Mouse (Mus musculus) heart, adult 2 months (tissue): ENCODE data around the gene Fhl3.

Source experiments
- CTCF ChIP-seq: fragments of 200-600 bp; IDR thresholded peaks from 2 replicates; pipeline ENCODE4 v1.8.1; 2022; ENCODE audit warnings: antibody characterized with exemption, mild to moderate bottlenecking, moderate library complexity
- EP300 ChIP-seq: fragments of 200-500 bp; IDR thresholded peaks from 2 replicates; pipeline ENCODE4 v1.6.1; 2011; ENCODE audit warnings: low read depth, low read length, control low read depth; ENCODE audit not compliant: insufficient read depth
- POLR2A ChIP-seq: fragments of 200-500 bp; IDR thresholded peaks from 2 replicates; pipeline ENCODE4 v1.6.1; 2011; ENCODE audit warnings: mild to moderate bottlenecking, low read depth, low read length, control low read depth; ENCODE audit not compliant: insufficient read depth

DNA sequence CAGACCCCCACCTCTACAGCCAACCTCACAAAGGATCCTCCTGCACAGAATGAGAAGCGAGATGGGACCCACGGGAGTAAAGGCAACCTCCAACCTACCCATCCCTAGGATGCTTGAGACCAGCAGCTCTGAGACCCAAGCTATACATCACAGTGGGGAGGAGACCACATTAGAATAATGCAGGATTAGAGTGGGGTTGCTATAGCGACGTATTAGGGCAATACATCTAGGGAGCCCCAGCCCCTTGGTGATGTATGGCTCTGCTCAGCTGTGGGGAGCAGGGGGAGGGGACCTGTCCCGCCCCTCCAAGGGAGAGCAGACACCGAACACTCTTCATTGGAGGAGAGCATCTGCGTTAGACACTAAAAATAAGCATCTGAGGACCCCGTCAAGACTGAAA is 32.4 kb upstream of the Fhl3 start:
- TF ChIP-seq CTCF (no peak), EP300 (no peak), POLR2A (no peak)
